Mouse (Mus musculus) erythroblast, embryonic 14.5 days (primary cell): Measurements from ENCODE around the gene Cdk15.

Source experiments
- GATA1 ChIP-seq: IDR thresholded peaks from 2 replicates; pipeline ENCODE4 v1.6.1; 2012; ENCODE audit warnings: low read length, inconsistent platforms, mixed read lengths
- TAL1 ChIP-seq: IDR thresholded peaks from 3 replicates; pipeline ENCODE4 v1.6.1; 2012; ENCODE audit warnings: low read length, inconsistent platforms, mixed read lengths

- TF ChIP-seq GATA1 (no peak), TAL1 (no peak)
Observed at GRCm38 (mm10) chr1:59341697-59342096, 85.0 kb downstream of the Cdk15 start.
